Mouse (Mus musculus): ENCODE data around the gene Neu2. TPM values are rescaled to one million over a fixed set of nuclear protein-coding genes. Genes with fewer than 3 reads are reported as not detected.

Neu2 gene
- polyA plus RNA-seq, 1 experiment from 2014 or later, result 0.24 TPM

- Histone ChIP-seq H3K4me1 (replicated peaks) (peaks cover 16% of the 10 kb centered on the region), H3K27me3 (peaks cover 44% of the 10 kb centered on the region), H3K4me3 (no peak overlapping the region), H3K9ac (no peak overlapping the region), H3K36me3 (no peaks in the 10 kb centered on the region), H3K27ac (replicated peaks) (no peak overlapping the region), H3K4me2 (no peak overlapping the region), H3K9me3 (no peaks in the 10 kb centered on the region)
- WGBS, result 56% methylated on average over 6 of the region's 6 CpGs
- ATAC-seq (ENCODE audit: low read depth), result no peak
These were observed 1.8 kb upstream of the Neu2 start for GRCm38 (mm10) chr1:87507857-87508256.

GRCm38 (mm10) chr1:87508591-87509560 lies 813 bp upstream of the Neu2 start:
- Histone ChIP-seq H3K27ac (replicated peaks) (no peak overlapping the region), H3K27me3 (peaks cover 44% of the 10 kb centered on the region), H3K4me2 (peak overlapping the region; percentile 98), H3K4me3 (peak overlapping the region; percentile 74), H3K9ac (peak overlapping the region; percentile 85), H3K36me3 (no peaks in the 10 kb centered on the region), H3K4me1 (replicated peaks) (peaks cover 16% of the 10 kb centered on the region), H3K9me3 (no peaks in the 10 kb centered on the region)
- ATAC-seq (ENCODE audit: low read depth), result no peak; the same call in 1 of the 2 replicates
- 19% methylated on average over 26 of the region's 26 CpGs for WGBS

DNA sequence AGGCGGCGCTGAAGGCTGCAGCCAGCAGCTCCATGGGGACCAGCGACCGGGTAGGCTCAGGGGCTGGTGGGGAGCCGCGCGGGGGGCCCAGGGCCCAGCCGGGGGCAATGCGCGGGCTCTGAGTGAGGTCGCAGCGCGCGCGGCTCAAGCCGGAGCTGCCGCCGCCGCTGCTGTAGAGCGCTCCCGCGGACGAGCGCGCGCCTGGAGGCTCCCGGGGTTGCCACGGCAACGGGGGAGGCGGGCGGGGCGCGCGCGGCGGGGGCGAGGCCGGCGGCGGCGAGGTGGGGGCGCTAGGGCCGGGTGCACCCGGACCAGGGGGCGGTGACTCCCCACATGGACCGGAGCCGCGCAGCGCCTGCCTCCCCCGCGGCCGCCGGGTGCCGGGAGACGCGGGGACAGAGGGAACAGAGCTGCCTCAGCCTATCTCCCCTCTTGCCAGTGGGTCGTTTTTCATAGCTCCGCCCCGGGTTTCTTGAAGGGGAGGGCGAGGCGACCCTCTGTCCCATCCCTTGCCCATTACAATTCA lies 540 bp downstream of the Neu2 start:
- peaks cover 16% of the 10 kb centered on the region for H3K4me1 ChIP-seq (replicated peaks)
- peak overlapping the region; percentile 74 for H3K4me3 ChIP-seq
- H3K27ac ChIP-seq (replicated peaks), result no peak overlapping the region
- H3K9me3 ChIP-seq, result no peaks in the 10 kb centered on the region
- H3K27me3 ChIP-seq, result peaks cover 44% of the 10 kb centered on the region
- peak overlapping the region; percentile 85 for H3K9ac ChIP-seq
- peak overlapping the region; percentile 98 for H3K4me2 ChIP-seq
- peak; percentile 90 for ATAC-seq (ENCODE audit: low read depth)
- WGBS, result under 1% methylated on average over 58 of the region's 61 CpGs
- H3K36me3 ChIP-seq, result no peaks in the 10 kb centered on the region

- Histone ChIP-seq H3K9ac (no peak overlapping the region), H3K4me1 (replicated peaks) (peaks cover 16% of the 10 kb centered on the region), H3K27me3 (peaks cover 44% of the 10 kb centered on the region), H3K27ac (replicated peaks) (no peak overlapping the region), H3K36me3 (no peaks in the 10 kb centered on the region), H3K9me3 (no peaks in the 10 kb centered on the region), H3K4me3 (peak overlapping the region; percentile 74), H3K4me2 (peak overlapping the region; percentile 98)
- WGBS, result 22% methylated on average over 5 of the region's 5 CpGs
- no peak for ATAC-seq (ENCODE audit: low read depth)
These were observed 1.2 kb downstream of the Neu2 start for GRCm38 (mm10) chr1:87510845-87511244.

DNA sequence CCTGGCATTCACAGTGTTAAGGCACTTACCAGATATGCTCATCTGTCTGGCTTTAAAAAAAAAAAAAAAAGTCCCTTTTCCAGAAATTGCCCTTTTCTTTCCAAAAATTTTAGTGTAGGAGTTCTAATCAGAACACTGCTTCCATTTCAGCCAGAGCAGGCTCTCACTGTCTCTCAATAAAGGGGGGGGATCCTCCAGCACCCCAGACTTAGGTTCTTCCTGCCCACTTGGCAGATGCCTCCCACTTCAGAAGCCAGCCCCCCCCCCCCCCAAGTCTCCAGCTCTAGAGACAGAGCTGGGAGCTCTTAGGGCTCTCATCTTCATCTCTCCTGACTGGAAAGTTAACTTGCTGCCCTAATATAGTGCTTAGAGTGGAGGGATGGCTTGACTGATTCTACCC lies 10.8 kb downstream of the Neu2 start:
- no peak overlapping the region for H3K4me3 ChIP-seq
- no peak overlapping the region for H3K4me2 ChIP-seq
- no peak overlapping the region for H3K9ac ChIP-seq
- no peaks in the 10 kb centered on the region for H3K36me3 ChIP-seq
- H3K9me3 ChIP-seq, result no peaks in the 10 kb centered on the region
- no peak overlapping the region for H3K27ac ChIP-seq (replicated peaks)
- H3K27me3 ChIP-seq, result no peaks in the 10 kb centered on the region
- H3K4me1 ChIP-seq (replicated peaks), result no peaks in the 10 kb centered on the region
- no peak for ATAC-seq (ENCODE audit: low read depth)

GRCm38 (mm10) chr1:87521523-87521922 lies 11.8 kb downstream of the Neu2 start:
- no peak overlapping the region for H3K9ac ChIP-seq
- no peak overlapping the region for H3K4me3 ChIP-seq
- no peak for ATAC-seq (ENCODE audit: low read depth)
- H3K9me3 ChIP-seq, result no peaks in the 10 kb centered on the region
- H3K36me3 ChIP-seq, result no peaks in the 10 kb centered on the region
- H3K27me3 ChIP-seq, result no peaks in the 10 kb centered on the region
- H3K4me1 ChIP-seq (replicated peaks), result no peaks in the 10 kb centered on the region
- H3K4me2 ChIP-seq, result no peak overlapping the region
- WGBS, result 72% methylated on average over 1 of the region's 1 CpGs
- no peak overlapping the region for H3K27ac ChIP-seq (replicated peaks)

GRCm38 (mm10) chr1:87525041-87525440 lies 15.4 kb downstream of the Neu2 start:
- WGBS, result 90% methylated on average over 7 of the region's 7 CpGs
- Histone ChIP-seq H3K4me1 (replicated peaks) (no peaks in the 10 kb centered on the region), H3K4me3 (no peak overlapping the region), H3K36me3 (no peaks in the 10 kb centered on the region), H3K27ac (replicated peaks) (no peak overlapping the region), H3K27me3 (no peaks in the 10 kb centered on the region), H3K4me2 (no peak overlapping the region), H3K9ac (no peak overlapping the region), H3K9me3 (no peaks in the 10 kb centered on the region)
- ATAC-seq (ENCODE audit: low read depth), result no peak

DNA sequence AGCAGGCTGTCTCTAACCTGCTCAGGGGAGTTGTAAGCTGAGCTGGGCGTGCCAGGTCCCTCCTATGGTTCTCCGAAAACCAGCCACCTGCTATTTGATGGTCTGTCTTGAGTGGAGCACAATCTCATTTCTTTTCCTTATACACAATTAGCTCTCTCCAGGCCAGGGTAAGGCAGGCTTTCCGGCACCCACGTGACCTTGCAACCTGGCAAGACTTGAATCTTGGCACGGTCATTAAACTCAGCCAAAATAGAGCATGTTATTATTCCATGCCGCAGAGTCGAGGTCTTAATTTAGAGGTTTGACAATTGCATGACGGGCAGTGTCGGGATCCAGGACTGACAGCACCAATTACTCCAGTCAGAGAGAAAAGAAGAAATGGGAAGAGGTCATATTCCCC lies 17.5 kb downstream of the Neu2 start:
- Histone ChIP-seq H3K4me1 (replicated peaks) (no peaks in the 10 kb centered on the region), H3K9ac (no peak overlapping the region), H3K9me3 (no peaks in the 10 kb centered on the region), H3K36me3 (no peaks in the 10 kb centered on the region), H3K27me3 (no peaks in the 10 kb centered on the region), H3K4me2 (no peak overlapping the region), H3K4me3 (no peak overlapping the region), H3K27ac (replicated peaks) (no peak overlapping the region)
- no peak for ATAC-seq (ENCODE audit: low read depth)
- 85% methylated on average over 9 of the region's 9 CpGs for WGBS

- H3K27ac ChIP-seq (replicated peaks), result no peak overlapping the region
- no peak for ATAC-seq (ENCODE audit: low read depth)
- H3K9me3 ChIP-seq, result no peaks in the 10 kb centered on the region
- H3K4me2 ChIP-seq, result no peak overlapping the region
- no peaks in the 10 kb centered on the region for H3K27me3 ChIP-seq
- H3K9ac ChIP-seq, result no peak overlapping the region
- no peaks in the 10 kb centered on the region for H3K4me1 ChIP-seq (replicated peaks)
- 85% methylated on average over 4 of the region's 4 CpGs for WGBS
- no peak overlapping the region for H3K4me3 ChIP-seq
- no peaks in the 10 kb centered on the region for H3K36me3 ChIP-seq
These were observed 22.7 kb downstream of the Neu2 start for GRCm38 (mm10) chr1:87532346-87532745.

GRCm38 (mm10) chr1:87534118-87534517 lies 24.4 kb downstream of the Neu2 start:
- Histone ChIP-seq H3K4me3 (no peak overlapping the region), H3K4me2 (no peak overlapping the region), H3K9me3 (no peaks in the 10 kb centered on the region), H3K27me3 (no peaks in the 10 kb centered on the region), H3K36me3 (no peaks in the 10 kb centered on the region), H3K9ac (no peak overlapping the region), H3K27ac (replicated peaks) (no peak overlapping the region), H3K4me1 (replicated peaks) (no peaks in the 10 kb centered on the region)
- WGBS, result 77% methylated on average over 3 of the region's 3 CpGs
- no peak for ATAC-seq (ENCODE audit: low read depth)

DNA sequence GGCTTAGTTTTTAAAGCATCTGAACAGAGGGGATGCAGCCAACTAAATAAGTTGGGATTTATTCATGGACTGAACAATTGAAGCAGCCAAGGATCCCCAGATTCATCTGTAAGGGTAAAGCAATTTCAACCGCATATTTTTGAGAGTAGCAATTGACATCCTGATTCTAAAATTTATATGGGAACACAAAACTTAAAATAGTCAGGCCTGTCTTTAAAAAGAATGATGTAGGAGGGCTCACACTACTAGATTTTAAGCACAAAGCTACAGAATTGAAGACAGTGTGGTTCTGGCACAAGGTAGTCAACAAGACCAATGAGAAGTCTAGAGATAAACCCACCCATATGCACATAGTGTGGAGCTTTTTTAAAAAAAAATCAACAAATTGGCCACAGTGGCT lies 27.3 kb downstream of the Neu2 start:
- Histone ChIP-seq H3K27me3 (no peaks in the 10 kb centered on the region), H3K4me1 (replicated peaks) (no peaks in the 10 kb centered on the region), H3K9me3 (no peaks in the 10 kb centered on the region), H3K27ac (replicated peaks) (no peak overlapping the region), H3K36me3 (no peaks in the 10 kb centered on the region), H3K4me3 (no peak overlapping the region), H3K9ac (no peak overlapping the region), H3K4me2 (no peak overlapping the region)
- WGBS, result 93% methylated on average over 1 of the region's 1 CpGs
- no peak for ATAC-seq (ENCODE audit: low read depth)

DNA sequence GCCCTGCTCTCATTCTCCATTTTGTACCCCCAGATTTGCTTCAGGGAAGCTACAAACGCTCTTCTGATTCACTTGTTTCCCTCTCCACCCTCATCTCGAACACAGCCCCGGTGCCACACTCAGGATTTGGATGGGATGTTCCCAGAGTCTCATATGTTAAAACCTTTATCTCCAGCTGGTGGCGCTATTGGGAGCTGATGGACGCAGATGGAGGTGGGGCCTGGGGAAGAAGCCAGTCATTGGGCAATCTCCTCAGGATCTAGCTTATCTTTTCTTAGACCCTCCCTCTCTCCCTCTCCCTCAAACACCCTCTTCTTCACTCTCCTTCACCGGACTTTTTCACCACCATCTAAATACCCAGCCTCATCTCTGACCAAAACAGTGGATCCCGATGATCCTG lies 31.9 kb downstream of the Neu2 start:
- H3K4me2 ChIP-seq, result no peak overlapping the region
- H3K4me3 ChIP-seq, result no peak overlapping the region
- no peak overlapping the region for H3K9ac ChIP-seq
- ATAC-seq (ENCODE audit: low read depth), result no peak
- no peaks in the 10 kb centered on the region for H3K27me3 ChIP-seq
- no peaks in the 10 kb centered on the region for H3K9me3 ChIP-seq
- WGBS, result 32% methylated on average over 7 of the region's 7 CpGs
- peaks cover 10% of the 10 kb centered on the region for H3K4me1 ChIP-seq (replicated peaks)
- H3K27ac ChIP-seq (replicated peaks), result no peak overlapping the region
- no peaks in the 10 kb centered on the region for H3K36me3 ChIP-seq

Measured in neural tube, embryonic 13.5 days (tissue).